Mouse (Mus musculus) ovary, adult 10 weeks (tissue): Measurements from ENCODE around the gene Spin4. TPM values are rescaled to one million over a fixed set of nuclear protein-coding genes. Genes with fewer than 3 reads are reported as not detected.

Source experiments
- polyA plus RNA-seq: library from polyadenylated mRNA; stranded (reverse); fragments of 350-450 nt; fragmentation: Illumina TruSeq; extraction: RNeasy Lipid Tissue Mini Kit (QIAGEN cat#74804); gene quantifications from one replicate; pipeline ENCODE4 v1.2.3, GENCODE M21; 2014

Gene Spin4
- polyA plus RNA-seq, result 16.5 TPM

DNA sequence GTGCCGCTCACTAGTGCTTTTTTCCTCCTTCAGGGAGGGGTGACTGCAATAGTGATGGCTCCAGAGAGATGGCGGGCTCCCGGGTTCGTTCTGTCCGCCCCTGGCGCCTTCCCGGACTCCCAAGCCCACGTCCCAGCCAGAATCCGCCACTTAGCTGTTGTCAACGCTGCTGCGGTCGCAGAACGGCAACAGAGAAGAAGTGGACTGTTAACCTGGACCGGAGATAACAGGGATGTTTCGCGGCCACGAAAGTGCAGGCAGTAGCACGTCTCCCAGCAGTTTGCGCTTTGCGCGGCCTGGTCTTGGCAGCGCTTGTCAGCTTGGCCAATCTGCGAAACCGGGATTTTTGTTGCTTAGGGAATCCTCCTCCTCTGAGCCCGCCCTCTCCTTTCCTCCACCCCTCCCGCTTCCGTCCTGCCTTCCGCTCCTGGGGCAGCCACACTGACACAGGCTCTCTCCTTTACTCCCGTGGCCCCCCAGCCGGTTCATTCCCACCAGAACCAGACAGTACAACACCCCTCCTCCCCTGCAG lies at the start of gene Spin4:
Gene Spin4 (minus strand): TSS at position 322 of the 532 bp plus-strand sequence.

Other genes starting within 250 kb of the Spin4 start
- 14.2 TPM for gene Arhgef9, start 170.2 kb upstream of the Spin4 start, polyA plus RNA-seq